Mouse (Mus musculus) E14TG2a.4 (cell line): Measurements from ENCODE around the gene Cyp2d22.

Source experiments
- CTCF ChIP-seq: conservative IDR thresholded peaks from 2 replicates; pipeline ENCODE4 v1.5.1; 2014; ENCODE audit warnings: low read length
- POU5F1 ChIP-seq: IDR thresholded peaks from 2 replicates; pipeline ENCODE4 v1.6.1; 2014; ENCODE audit warnings: low read length, borderline replicate concordance

DNA sequence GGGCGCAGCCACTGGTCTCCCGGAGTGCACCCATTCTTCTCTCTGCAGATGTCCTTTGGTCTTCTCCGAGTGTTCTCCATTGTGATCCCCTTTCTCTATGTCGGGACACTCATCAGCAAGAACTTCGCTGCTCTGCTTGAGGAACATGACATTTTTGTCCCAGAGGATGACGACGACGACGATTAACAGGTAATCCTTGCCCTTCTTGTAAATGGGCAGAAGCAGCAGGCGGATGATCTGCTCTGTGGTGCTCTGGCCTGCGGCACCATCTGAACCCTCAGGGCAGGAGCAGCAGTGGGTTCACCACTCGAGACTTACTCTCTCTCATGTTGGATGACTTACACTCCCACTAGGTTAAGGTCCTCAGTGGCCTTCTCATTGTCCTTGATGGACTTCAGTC lies 32.2 kb downstream of the Cyp2d22 start:
- TF ChIP-seq CTCF (no peak), POU5F1 (no peak)
